25 mouse cellular contexts compared by ENCODE assay signal in genomic region chr12:100846566-100846965, GRCm38 (mm10).
"Had no signal": no experiment of that assay in that cellular context is flagged by ENCODE, and none has a peak within 500 bp of the region (broad histone marks: within the 10 kb centered on the region; RNA-seq: fewer than 3 reads in every experiment).

No protein-coding gene starts in this region.

- DNase-seq: gastrocnemius, adult 2 months; gastrocnemius, postnatal 14 days; gastrocnemius, postnatal 36 days; heart, adult 2 months; heart, postnatal 14 days; heart, postnatal 36 days; kidney, adult 11 months; kidney, adult 2 months; kidney, adult 9 months; kidney, postnatal 14 days; kidney, postnatal 36 days; layer of hippocampus, adult 9-11 months; layer of hippocampus, postnatal 36 days; left cerebral cortex, postnatal 4 days had no signal

- H3K4me1 ChIP-seq: heart, embryonic 13.5 days; heart, embryonic 15.5 days; limb, embryonic 13.5 days; limb, embryonic 15.5 days; liver, embryonic 12.5 days had no signal

- H3K36me3 ChIP-seq: heart, embryonic 13.5 days; heart, embryonic 15.5 days; hindbrain, embryonic 13.5 days; hindbrain, embryonic 15.5 days; kidney, embryonic 15.5 days; limb, embryonic 13.5 days; limb, embryonic 15.5 days; liver, embryonic 12.5 days had no signal

- H3K27me3 ChIP-seq: heart, embryonic 15.5 days; hindbrain, embryonic 13.5 days; hindbrain, embryonic 15.5 days; kidney, embryonic 15.5 days; limb, embryonic 13.5 days; limb, embryonic 15.5 days had no signal

- H3K27ac ChIP-seq: gastrocnemius, adult 2 months; heart, adult 2 months; heart, embryonic 13.5 days; heart, embryonic 15.5 days; hindbrain, embryonic 15.5 days; hindbrain, postnatal 0 days; kidney, embryonic 15.5 days; kidney, postnatal 0 days; limb, embryonic 13.5 days; limb, embryonic 15.5 days; liver, embryonic 12.5 days; liver, embryonic 14.5 days had no signal

- H3K9me3 ChIP-seq: heart, embryonic 13.5 days; heart, embryonic 15.5 days; hindbrain, embryonic 13.5 days; hindbrain, embryonic 15.5 days; kidney, embryonic 15.5 days; limb, embryonic 13.5 days; limb, embryonic 15.5 days; liver, embryonic 12.5 days had no signal

- H3K4me3 ChIP-seq: gastrocnemius, adult 2 months; heart, adult 2 months; heart, embryonic 13.5 days; heart, embryonic 15.5 days; hindbrain, embryonic 13.5 days; hindbrain, embryonic 15.5 days; kidney, embryonic 15.5 days; limb, embryonic 13.5 days; limb, embryonic 15.5 days; liver, embryonic 12.5 days had no signal
